Mouse (Mus musculus) erythroblast, embryonic 14.5 days (primary cell): ENCODE measurements around the gene Cnga2.

Experiments used
- GATA1 ChIP-seq: IDR thresholded peaks from 2 replicates; pipeline ENCODE4 v1.6.1; 2012; ENCODE audit warnings: low read length, inconsistent platforms, mixed read lengths
- TAL1 ChIP-seq: IDR thresholded peaks from 3 replicates; pipeline ENCODE4 v1.6.1; 2012; ENCODE audit warnings: low read length, inconsistent platforms, mixed read lengths

DNA sequence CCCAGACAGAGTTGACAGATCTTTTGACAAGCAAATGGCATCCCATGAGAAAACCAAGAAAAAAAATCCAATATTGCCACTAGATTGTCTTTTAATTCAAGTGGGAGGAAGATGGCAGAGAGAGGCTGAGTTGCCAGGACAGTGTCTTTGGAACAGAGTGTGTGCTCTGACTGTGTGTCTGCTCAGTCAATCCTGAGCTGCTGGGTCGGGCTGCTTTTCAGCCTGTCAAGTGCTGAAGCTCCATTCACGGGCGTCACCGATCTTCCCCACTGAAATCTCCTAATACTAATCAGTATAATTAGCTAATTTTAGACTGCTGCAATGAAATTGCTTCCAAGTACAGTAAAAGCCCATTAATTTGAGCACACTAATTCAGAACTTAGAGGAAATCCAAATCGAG, 20.3 kb upstream of the Cnga2 start:
- TF ChIP-seq TAL1 (no peak), GATA1 (no peak)
